Mouse (Mus musculus) spleen, adult 2 months (tissue): Measurements from ENCODE around the gene 2410004B18Rik.

Source experiments
- CTCF ChIP-seq: fragments of 200-500 bp; IDR thresholded peaks from 2 replicates; pipeline ENCODE4 v1.5.1; 2011; ENCODE audit warnings: mild to moderate bottlenecking, inconsistent platforms; ENCODE audit not compliant: insufficient read depth, insufficient read length, insufficient replicate concordance; ENCODE audit errors: extremely low read depth
- POLR2A ChIP-seq: fragments of 200-500 bp; IDR thresholded peaks from 2 replicates; pipeline ENCODE4 v1.6.1; 2011; ENCODE audit warnings: low read depth, low read length, inconsistent platforms

GRCm38 (mm10) chr3:145993481-145994201 is 55.8 kb downstream of the 2410004B18Rik start:
- no peak for TF ChIP-seq CTCF
- no peak for TF ChIP-seq POLR2A
